Mouse (Mus musculus) G1E (cell line): ENCODE results near the gene Tmem245. TPM values are rescaled to one million over a fixed set of nuclear protein-coding genes. Genes with fewer than 3 reads are reported as not detected.

ENCODE experiments used
- ATAC-seq: 2 replicates; pipeline ENCODE4 v1.8.0; 2016; ENCODE audit warnings: mild to moderate bottlenecking; ENCODE audit not compliant: insufficient number of reproducible peaks, poor library complexity, low FRiP score, severe bottlenecking; ENCODE audit errors: extremely low read depth
- DNase-seq: peaks from one replicate; pipeline ENCODE4 v3.0.0; 2012; ENCODE audit warnings: low spot score
- H3K27me3 ChIP-seq: 2 replicates; pipeline ENCODE4 v1.6.1; 2012; ENCODE audit warnings: mild to moderate bottlenecking, low read length, inconsistent platforms; ENCODE audit not compliant: insufficient read depth
- H3K36me3 ChIP-seq: replicated peaks from 2 replicates; pipeline ENCODE3; 2012; ENCODE audit warnings: mild to moderate bottlenecking, inconsistent platforms
- H3K4me1 ChIP-seq: 2 replicates; pipeline ENCODE4 v1.6.1; 2012; ENCODE audit warnings: low read depth, low read length, inconsistent platforms, mixed read lengths; ENCODE audit not compliant: insufficient read depth
- H3K4me3 ChIP-seq: 2 replicates; pipeline ENCODE4 v1.5.1; 2012; ENCODE audit warnings: low read depth, mild to moderate bottlenecking, inconsistent platforms, low read length, moderate library complexity, mixed read lengths
- H3K9me3 ChIP-seq: replicated peaks from 2 replicates; pipeline ENCODE4 v1.6.1; 2012; ENCODE audit warnings: inconsistent platforms
- CTCF ChIP-seq: IDR thresholded peaks from 2 replicates; pipeline ENCODE4 v1.5.1; 2012; ENCODE audit warnings: low read depth, low read length, inconsistent platforms, mixed read lengths
- GATA1 ChIP-seq: IDR thresholded peaks from 2 replicates; pipeline ENCODE4 v1.6.1; 2012; ENCODE audit warnings: borderline replicate concordance, low read length, inconsistent platforms, mixed read lengths
- GATA2 ChIP-seq: IDR thresholded peaks from 2 replicates; pipeline ENCODE4 v1.6.1; 2012; ENCODE audit warnings: low read depth, low read length, inconsistent platforms, borderline replicate concordance
- POLR2AphosphoS5 ChIP-seq: IDR thresholded peaks from 2 replicates; pipeline ENCODE4 v1.6.1; 2012; ENCODE audit warnings: low read depth, low read length, inconsistent platforms; ENCODE audit not compliant: insufficient replicate concordance
- TAL1 ChIP-seq: conservative IDR thresholded peaks from 2 replicates; pipeline ENCODE4 v1.6.1; 2012; ENCODE audit warnings: low read depth, low read length, inconsistent platforms, mixed read lengths
- polyA plus RNA-seq: library from polyadenylated mRNA; stranded (reverse); fragments of >175 nt; gene quantifications from 2 replicates; pipeline ENCODE4 v1.2.3, GENCODE M21; 2012
- total RNA-seq, 2 experiments: library from RNA; stranded (forward) in 1 of 2; stranded (reverse) in 1 of 2; fragments of 200-1000 nt in 1 of 2; fragments of >200 nt in 1 of 2; fragmentation: Nextera tagmentation in 1 of 2; gene quantifications; 2 replicates each; pipeline ENCODE4 v1.2.3; 2014 to 2017

Tmem245 gene
- total and polyA plus RNA-seq, 3 experiments: 0.90 to 28.8 (median 9.1) TPM

- no peak for DNase-seq
- Histone ChIP-seq H3K9me3 (no peaks in the 10 kb centered on the region), H3K36me3 (no peaks in the 10 kb centered on the region), H3K4me3 (no peak overlapping the region), H3K27me3 (no peaks in the 10 kb centered on the region), H3K4me1 (no peaks in the 10 kb centered on the region)
- no peak for ATAC-seq
- TF ChIP-seq CTCF: no peak
- TF ChIP-seq GATA2: no peak
- no peak for TF ChIP-seq TAL1
- TF ChIP-seq GATA1: no peak
- no peak for TF ChIP-seq POLR2AphosphoS5
These were observed 18.4 kb upstream of the Tmem245 start for GRCm38 (mm10) chr4:56965586-56966179.

GRCm38 (mm10) chr4:56963687-56964086 is 16.4 kb upstream of the Tmem245 start:
- Histone ChIP-seq H3K4me3 (no peak overlapping the region), H3K4me1 (no peaks in the 10 kb centered on the region), H3K27me3 (no peaks in the 10 kb centered on the region), H3K36me3 (no peaks in the 10 kb centered on the region), H3K9me3 (no peaks in the 10 kb centered on the region)
- TF ChIP-seq GATA2 (no peak), POLR2AphosphoS5 (no peak), GATA1 (no peak), CTCF (no peak), TAL1 (no peak)
- no peak for DNase-seq
- no peak for ATAC-seq

- DNase-seq: no peak
These were observed 14.2 kb upstream of the Tmem245 start for GRCm38 (mm10) chr4:56961320-56961925.

GRCm38 (mm10) chr4:56957518-56957917 is 10.3 kb upstream of the Tmem245 start:
- DNase-seq (no peak), ATAC-seq (no peak)
- H3K36me3 ChIP-seq: no peaks in the 10 kb centered on the region
- no peaks in the 10 kb centered on the region for H3K9me3 ChIP-seq
- no peak overlapping the region for H3K4me3 ChIP-seq
- no peak for TF ChIP-seq TAL1
- TF ChIP-seq GATA2: no peak
- TF ChIP-seq POLR2AphosphoS5: no peak
- no peak for TF ChIP-seq GATA1
- no peak for TF ChIP-seq CTCF
- H3K27me3 ChIP-seq: peaks cover 5% of the 10 kb centered on the region; the same call in 1 of the 2 replicates
- no peaks in the 10 kb centered on the region for H3K4me1 ChIP-seq

More at GRCm38 (mm10) chr4:56961320-56961925, 14.2 kb upstream of the Tmem245 start:
- Histone ChIP-seq H3K27me3 (peaks cover 2% of the 10 kb centered on the region; the same call in 1 of the 2 replicates), H3K9me3 (no peaks in the 10 kb centered on the region), H3K36me3 (no peaks in the 10 kb centered on the region), H3K4me3 (no peak overlapping the region), H3K4me1 (no peaks in the 10 kb centered on the region)
- ATAC-seq: no peak
- TF ChIP-seq POLR2AphosphoS5 (no peak), TAL1 (no peak), CTCF (no peak), GATA1 (no peak), GATA2 (no peak)

- H3K4me3 ChIP-seq: no peak overlapping the region
These were observed 6.0 kb upstream of the Tmem245 start for GRCm38 (mm10) chr4:56953235-56953634.

GRCm38 (mm10) chr4:56951701-56952100 is 4.5 kb upstream of the Tmem245 start:
- H3K9me3 ChIP-seq: no peaks in the 10 kb centered on the region
- no peaks in the 10 kb centered on the region for H3K36me3 ChIP-seq
- TF ChIP-seq GATA1: no peak
- TF ChIP-seq GATA2: no peak
- no peak for TF ChIP-seq TAL1
- TF ChIP-seq CTCF: no peak
- no peak for TF ChIP-seq POLR2AphosphoS5
- peaks cover 11% of the 10 kb centered on the region for H3K27me3 ChIP-seq
- no peak overlapping the region for H3K4me3 ChIP-seq
- peaks cover 4% of the 10 kb centered on the region for H3K4me1 ChIP-seq
- DNase-seq (no peak), ATAC-seq (no peak)

More at GRCm38 (mm10) chr4:56953235-56953634, 6.0 kb upstream of the Tmem245 start:
- Histone ChIP-seq H3K4me1 (no peaks in the 10 kb centered on the region), H3K9me3 (no peaks in the 10 kb centered on the region), H3K27me3 (peaks cover 11% of the 10 kb centered on the region), H3K36me3 (no peaks in the 10 kb centered on the region)
- ATAC-seq (no peak; the same call in 1 of the 2 replicates), DNase-seq (no peak)
- no peak for TF ChIP-seq CTCF
- no peak for TF ChIP-seq POLR2AphosphoS5
- no peak for TF ChIP-seq GATA2
- TF ChIP-seq TAL1: no peak
- no peak for TF ChIP-seq GATA1
